Mouse (Mus musculus) limb, embryonic 10.5 days (tissue): ENCODE results near the gene Cyp2d22. TPM values are rescaled to one million over a fixed set of nuclear protein-coding genes. Genes with fewer than 3 reads are reported as not detected.
"Not testable (repeated sequence)": the region's sequence is repeated elsewhere in the genome, so short reads cannot be mapped to it uniquely, and the experiment has no call there.

Experiments
- DNase-seq: peaks from one replicate; pipeline ENCODE4 v3.0.0-alpha.2; 2017; ENCODE audit warnings: low spot score
- H3K27ac ChIP-seq: fragments of 300-500 bp; sonication (generic); 2 replicates; pipeline ENCODE4 v1.5.1; 2016; ENCODE audit warnings: mild to moderate bottlenecking
- H3K27me3 ChIP-seq: fragments of 300-500 bp; sonication (generic); 2 replicates; pipeline ENCODE4 v1.6.1; 2016; ENCODE audit warnings: low read depth, mild to moderate bottlenecking; ENCODE audit not compliant: poor library complexity, severe bottlenecking
- H3K36me3 ChIP-seq: fragments of 300-500 bp; sonication (generic); 2 replicates; pipeline ENCODE4 v1.6.1; 2016; ENCODE audit warnings: mild to moderate bottlenecking, moderate library complexity
- H3K4me1 ChIP-seq: fragments of 300-500 bp; sonication (generic); 2 replicates; pipeline ENCODE4 v1.6.1; 2016
- H3K4me3 ChIP-seq: fragments of 300-500 bp; sonication (generic); 2 replicates; pipeline ENCODE4 v1.5.1; 2016; ENCODE audit warnings: mild to moderate bottlenecking, moderate library complexity
- H3K9me3 ChIP-seq: fragments of 300-500 bp; sonication (generic); replicated peaks from 2 replicates; pipeline ENCODE4 v1.6.1; 2016; ENCODE audit warnings: mild to moderate bottlenecking
- WGBS: fragments of 180-500 bp; shearing (Covaris S2); methylation state at CpG from one replicate; pipeline ENCODE4 v1.1.7; 2016; 5-methylcytosine and 5-hydroxymethylcytosine counted together
- polyA plus RNA-seq: library from polyadenylated mRNA; unstranded; fragments of >200 nt; fragmentation: Nextera tagmentation; extraction: Ambion mirVana; gene quantifications from 2 replicates; pipeline ENCODE4 v1.2.1, GENCODE M21; 2016

The Cyp2d22 gene
- polyA plus RNA-seq, 1 experiment from 2014 or later = 2.9 TPM

- no peak for DNase-seq
- Histone ChIP-seq H3K9me3 (no peaks in the 10 kb centered on the region), H3K27me3 (no peaks in the 10 kb centered on the region), H3K4me1 (no peaks in the 10 kb centered on the region), H3K4me3 (no peak overlapping the region), H3K27ac (no peak overlapping the region), H3K36me3 (no peaks in the 10 kb centered on the region)
- 92% methylated on average over 1 of the region's 1 CpGs for WGBS
These were observed 11.2 kb downstream of the Cyp2d22 start for GRCm38 (mm10) chr15:82368851-82369250.

DNA sequence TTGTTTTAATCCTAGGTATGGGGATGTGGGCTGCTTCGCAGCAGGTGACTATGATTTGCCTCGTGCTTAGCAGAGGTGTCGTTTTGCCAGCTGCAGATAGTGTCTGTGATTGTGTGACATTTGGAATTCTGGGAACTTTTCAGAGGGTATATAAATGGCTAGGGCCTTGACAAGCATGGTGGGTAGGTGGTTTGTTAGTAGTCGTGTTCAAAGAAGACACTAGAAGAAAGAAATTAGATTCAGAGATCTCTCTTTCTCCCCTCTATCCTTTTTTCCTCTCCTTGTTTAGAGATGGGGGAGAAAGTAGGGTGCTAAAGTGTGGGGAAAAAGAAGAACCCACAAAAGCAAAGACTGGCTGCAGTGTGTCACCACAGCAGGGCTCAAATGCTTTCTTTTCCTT lies 11.9 kb downstream of the Cyp2d22 start:
- Histone ChIP-seq H3K27me3 (no peaks in the 10 kb centered on the region), H3K4me3 (no peak overlapping the region), H3K4me1 (no peaks in the 10 kb centered on the region), H3K36me3 (no peaks in the 10 kb centered on the region), H3K9me3 (no peaks in the 10 kb centered on the region), H3K27ac (no peak overlapping the region)
- 82% methylated on average over 4 of the region's 4 CpGs for WGBS
- DNase-seq = no peak

GRCm38 (mm10) chr15:82364561-82364960 lies 15.5 kb downstream of the Cyp2d22 start:
- not testable (repeated sequence) for H3K4me3 ChIP-seq, H3K9me3 ChIP-seq, H3K4me1 ChIP-seq, H3K27me3 ChIP-seq, H3K36me3 ChIP-seq, H3K27ac ChIP-seq, DNase-seq
- 23% methylated on average over 6 of the region's 9 CpGs for WGBS

- H3K27ac ChIP-seq, DNase-seq, H3K36me3 ChIP-seq, H3K27me3 ChIP-seq, H3K9me3 ChIP-seq, H3K4me1 ChIP-seq, H3K4me3 ChIP-seq: not testable (repeated sequence)
- WGBS = 91% methylated on average over 7 of the region's 12 CpGs
These were observed 16.3 kb downstream of the Cyp2d22 start for GRCm38 (mm10) chr15:82363801-82364200.

- DNase-seq = no peak
- Histone ChIP-seq H3K36me3 (no peaks in the 10 kb centered on the region), H3K4me1 (peaks cover 13% of the 10 kb centered on the region; the same call in 1 of the 2 replicates), H3K9me3 (no peaks in the 10 kb centered on the region), H3K4me3 (no peak overlapping the region), H3K27me3 (no peaks in the 10 kb centered on the region), H3K27ac (no peak overlapping the region)
- 85% methylated on average over 4 of the region's 4 CpGs for WGBS
These were observed 17.8 kb downstream of the Cyp2d22 start for GRCm38 (mm10) chr15:82362234-82362633.

GRCm38 (mm10) chr15:82361459-82362018 lies 18.5 kb downstream of the Cyp2d22 start:
- no peak for DNase-seq
- Histone ChIP-seq H3K4me3 (no peak overlapping the region), H3K27ac (no peak overlapping the region), H3K4me1 (peaks cover 13% of the 10 kb centered on the region; the same call in 1 of the 2 replicates), H3K9me3 (no peaks in the 10 kb centered on the region), H3K27me3 (no peaks in the 10 kb centered on the region), H3K36me3 (no peaks in the 10 kb centered on the region)
- WGBS = 74% methylated on average over 11 of the region's 11 CpGs

- WGBS = 70% methylated on average over 22 of the region's 22 CpGs
- no peak for DNase-seq
- H3K27ac ChIP-seq = peak overlapping the region; percentile 65
- H3K27me3 ChIP-seq = no peaks in the 10 kb centered on the region
- no peak overlapping the region for H3K4me3 ChIP-seq
- no peaks in the 10 kb centered on the region for H3K9me3 ChIP-seq
- no peaks in the 10 kb centered on the region for H3K36me3 ChIP-seq
- H3K4me1 ChIP-seq = peaks cover 18% of the 10 kb centered on the region; the same call in 1 of the 2 replicates
These were observed 21.4 kb downstream of the Cyp2d22 start for GRCm38 (mm10) chr15:82358431-82359260.

GRCm38 (mm10) chr15:82354126-82354945 lies 25.7 kb downstream of the Cyp2d22 start, which contains the start of gene Ndufa6:
Gene Ndufa6 (minus strand): TSS chr15:82354322.
- peak within 1 kb of the TSS; percentile 72 for H3K4me3 ChIP-seq
- peak; percentile 98 for DNase-seq
- H3K4me1 ChIP-seq = peaks cover 23% of the 10 kb centered on the region
- H3K36me3 ChIP-seq = peaks cover 23% of the 10 kb centered on the region
- WGBS = 2% methylated on average over 57 of the region's 57 CpGs
- H3K27me3 ChIP-seq = no peaks in the 10 kb centered on the region
- H3K9me3 ChIP-seq = no peaks in the 10 kb centered on the region
- H3K27ac ChIP-seq = peak within 1 kb of the TSS; percentile 91

- H3K36me3 ChIP-seq = peaks cover 29% of the 10 kb centered on the region
- no peak for DNase-seq
- H3K4me3 ChIP-seq = peak overlapping the region; percentile 72
- H3K27me3 ChIP-seq = no peaks in the 10 kb centered on the region
- H3K4me1 ChIP-seq = peaks cover 19% of the 10 kb centered on the region
- WGBS = under 1% methylated on average over 23 of the region's 23 CpGs
- no peaks in the 10 kb centered on the region for H3K9me3 ChIP-seq
- peak overlapping the region; percentile 91 for H3K27ac ChIP-seq
These were observed 26.3 kb downstream of the Cyp2d22 start for GRCm38 (mm10) chr15:82353745-82354113.

GRCm38 (mm10) chr15:82353078-82353744 lies 26.8 kb downstream of the Cyp2d22 start:
- H3K4me1 ChIP-seq = peaks cover 16% of the 10 kb centered on the region
- peaks cover 34% of the 10 kb centered on the region for H3K36me3 ChIP-seq
- no peaks in the 10 kb centered on the region for H3K9me3 ChIP-seq
- no peaks in the 10 kb centered on the region for H3K27me3 ChIP-seq
- peak overlapping the region; percentile 72 for H3K4me3 ChIP-seq
- DNase-seq = peak; percentile 31
- H3K27ac ChIP-seq = peak overlapping the region; percentile 91
- WGBS = 38% methylated on average over 14 of the region's 14 CpGs

GRCm38 (mm10) chr15:82351480-82351879 lies 28.6 kb downstream of the Cyp2d22 start:
- DNase-seq = no peak
- Histone ChIP-seq H3K36me3 (peaks cover 43% of the 10 kb centered on the region), H3K9me3 (no peaks in the 10 kb centered on the region), H3K27ac (no peak overlapping the region), H3K4me1 (peaks cover 24% of the 10 kb centered on the region), H3K4me3 (no peak overlapping the region), H3K27me3 (no peaks in the 10 kb centered on the region)
- 97% methylated on average over 3 of the region's 3 CpGs for WGBS

DNA sequence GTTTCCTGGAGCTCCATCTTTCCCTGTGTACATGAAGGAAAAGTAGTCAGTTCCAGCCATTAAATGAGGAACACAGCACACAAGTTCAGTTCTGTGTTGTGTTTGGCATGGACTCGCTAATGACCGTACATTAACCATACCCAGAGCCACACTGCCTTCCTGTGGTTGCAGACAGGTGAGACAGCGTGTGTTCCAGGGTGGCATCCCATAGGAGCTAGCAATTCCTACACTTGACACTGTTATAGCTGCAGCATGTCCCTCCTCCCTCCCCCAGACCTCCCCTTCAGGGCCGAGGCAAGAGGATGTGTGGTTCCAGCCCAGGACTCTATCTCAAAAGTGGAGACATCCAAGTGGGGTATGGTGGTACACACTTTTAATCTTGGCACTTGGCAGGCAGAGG lies 29.7 kb downstream of the Cyp2d22 start:
- H3K27me3 ChIP-seq = no peaks in the 10 kb centered on the region
- H3K27ac ChIP-seq = no peak overlapping the region
- no peak overlapping the region for H3K4me3 ChIP-seq
- no peak for DNase-seq
- WGBS = 92% methylated on average over 4 of the region's 4 CpGs
- peaks cover 43% of the 10 kb centered on the region for H3K36me3 ChIP-seq
- peaks cover 26% of the 10 kb centered on the region for H3K4me1 ChIP-seq
- no peaks in the 10 kb centered on the region for H3K9me3 ChIP-seq
